Mouse (Mus musculus) gastrocnemius, adult 2 months (tissue): ENCODE measurements around the gene Cux1. TPM values are rescaled to one million over a fixed set of nuclear protein-coding genes. Genes with fewer than 3 reads are reported as not detected.

Experiments used
- DNase-seq: peaks from one replicate; pipeline ENCODE4 v3.0.0; 2022
- H3K27ac ChIP-seq: fragments of 200-600 bp; 2 replicates; pipeline ENCODE4 v1.8.1; 2022; ENCODE audit warnings: mild to moderate bottlenecking
- H3K4me3 ChIP-seq: fragments of 200-600 bp; 2 replicates; pipeline ENCODE4 v1.8.1; 2022; ENCODE audit warnings: mild to moderate bottlenecking, moderate library complexity
- CTCF ChIP-seq: fragments of 200-600 bp; IDR thresholded peaks from 2 replicates; pipeline ENCODE4 v1.8.1; 2022; ENCODE audit warnings: antibody characterized with exemption, mild to moderate bottlenecking, moderate library complexity
- intact Hi-C: fragments of 180-260 bp; cut with DNase I; formaldehyde crosslinking; loops from one replicate; pipeline ENCODE4 v1.15.1; 2025
- total RNA-seq, 2 experiments: library from RNA; stranded (reverse); gene quantifications; 2 replicates each; pipeline ENCODE4 v1.2.3; 2021

The Cux1 gene
- total RNA-seq, 2 experiments from 2014 or later, result 80.9 to 88.2 TPM

DNA sequence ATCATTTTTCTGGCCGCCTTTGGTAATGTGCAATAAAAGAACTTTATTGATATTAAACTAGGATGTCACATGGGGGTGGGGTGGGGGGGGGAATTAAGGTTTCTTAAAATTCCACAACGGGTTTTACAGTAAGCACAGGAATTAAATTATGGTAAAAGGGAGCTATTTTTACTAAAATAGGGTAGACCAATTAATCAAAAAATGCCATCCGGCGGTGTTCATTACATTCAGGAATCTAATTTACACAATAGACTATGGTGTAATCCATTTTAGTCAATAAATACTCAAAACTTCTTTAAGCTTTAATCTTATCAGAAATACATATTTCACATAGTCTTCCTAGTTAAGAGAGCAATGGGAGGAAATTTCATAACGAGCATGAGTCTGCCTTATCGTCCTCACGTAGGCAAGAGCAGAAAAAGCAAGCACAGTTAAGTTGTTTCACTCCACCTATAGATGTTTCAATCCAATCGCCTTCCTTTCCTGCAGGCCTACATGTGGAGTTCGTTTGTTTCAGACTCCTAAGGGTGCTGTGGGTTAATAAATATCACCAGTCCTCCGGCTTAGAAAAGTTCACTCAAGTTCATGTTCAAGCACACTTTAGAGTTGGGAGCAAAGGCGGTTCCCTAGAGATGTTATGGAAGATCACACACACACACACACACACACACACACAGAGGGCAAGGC, 2.5 kb downstream of the Cux1 start:
- peak overlapping the region; percentile 96 for H3K4me3 ChIP-seq
- no peak overlapping the region for H3K27ac ChIP-seq
- intact Hi-C loops, result loop anchor here (5.0 kb wide), 3 partner anchors 97 to 282 kb away; no protein-coding TSS in a partner anchor
- no peak for DNase-seq
- TF ChIP-seq CTCF, result no peak

DNA sequence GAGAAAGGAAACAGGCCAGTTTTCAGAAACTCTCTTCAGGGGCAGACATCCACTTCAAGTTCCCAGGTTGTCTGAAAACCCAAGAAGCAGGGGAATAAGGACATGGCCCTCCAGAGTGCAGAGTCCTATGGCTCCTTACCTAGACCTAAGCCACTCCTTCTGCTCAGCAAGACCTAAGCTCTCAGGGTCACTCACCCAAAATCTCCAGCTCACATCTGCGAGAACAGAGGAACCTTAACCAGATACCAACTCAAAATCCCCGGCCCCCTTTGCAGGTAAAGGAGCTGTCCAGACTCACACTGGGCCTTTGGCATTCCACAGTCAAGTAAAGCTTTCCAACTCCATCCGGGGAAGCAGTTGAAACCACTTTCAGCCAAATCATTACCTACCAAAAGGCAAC, 3.3 kb downstream of the Cux1 start:
- intact Hi-C loops, result no loop called here
- no peak overlapping the region for H3K27ac ChIP-seq
- no peak for TF ChIP-seq CTCF
- no peak overlapping the region for H3K4me3 ChIP-seq
- DNase-seq, result no peak

DNA sequence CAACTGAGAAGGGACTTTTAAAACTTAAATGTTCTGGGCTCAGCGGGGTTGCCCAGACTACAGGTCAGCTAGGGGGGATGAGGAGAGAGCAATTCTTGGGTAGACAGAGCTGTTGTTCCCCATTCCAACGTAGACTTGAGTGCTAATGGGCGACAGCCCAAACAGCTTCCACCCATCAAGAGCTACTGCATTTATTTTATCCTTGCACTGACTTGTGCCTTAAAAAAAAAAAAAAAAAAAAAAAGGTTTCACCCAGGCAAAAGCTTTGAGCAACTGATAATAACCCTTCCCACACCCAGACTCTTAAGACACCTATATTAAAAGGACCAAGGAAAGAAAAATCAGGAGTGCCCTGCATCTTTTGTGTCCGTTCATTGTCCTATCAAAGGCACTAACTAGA, 4.2 kb downstream of the Cux1 start:
- Histone ChIP-seq H3K27ac (no peak overlapping the region), H3K4me3 (no peak overlapping the region)
- TF ChIP-seq CTCF, result no peak
- intact Hi-C loops, result no loop called here
- no peak for DNase-seq

DNA sequence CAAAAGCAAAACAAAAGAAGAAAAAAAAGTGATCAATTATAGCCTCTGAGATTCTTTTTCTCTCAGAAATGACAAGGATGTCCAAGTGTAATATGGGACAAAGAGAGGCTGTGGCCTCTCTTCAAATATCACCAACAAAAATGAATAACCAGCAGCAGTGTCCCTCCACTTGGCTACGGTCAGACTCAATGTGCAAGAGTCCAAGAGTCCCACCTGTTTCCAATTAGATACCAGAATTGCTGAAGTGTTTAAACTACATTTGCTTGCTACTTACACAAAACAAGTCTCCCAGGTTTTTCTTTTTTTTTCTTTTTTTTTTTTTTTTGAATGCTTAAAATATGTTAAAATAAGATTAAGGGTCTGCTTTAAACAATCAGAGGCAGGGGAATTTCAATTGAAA, 5.1 kb downstream of the Cux1 start:
- TF ChIP-seq CTCF, result no peak

DNA sequence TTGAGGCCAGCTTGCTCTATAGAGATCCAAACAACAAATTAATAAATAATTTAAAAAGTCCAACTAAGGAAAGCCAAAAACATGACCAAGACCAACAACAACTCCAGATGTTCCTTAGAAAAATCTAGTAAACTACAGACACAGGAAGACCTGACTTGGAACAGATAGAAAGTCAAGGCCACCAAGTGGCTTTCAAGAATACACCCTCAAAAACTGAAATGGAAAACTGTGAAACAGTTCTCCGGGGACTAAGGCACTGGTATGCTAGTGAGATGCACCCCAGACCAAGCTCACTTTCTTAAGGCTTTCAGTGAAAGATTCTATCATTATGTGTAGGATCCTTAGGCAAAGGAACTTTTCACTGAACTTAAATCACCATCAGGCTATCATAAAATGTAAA, 5.6 kb downstream of the Cux1 start:
- no peak overlapping the region for H3K4me3 ChIP-seq
- intact Hi-C loops, result no loop called here
- DNase-seq, result no peak
- TF ChIP-seq CTCF, result no peak
- no peak overlapping the region for H3K27ac ChIP-seq

More for the DNA sequence above, 5.1 kb downstream of the Cux1 start:
- no peak for DNase-seq
- Histone ChIP-seq H3K4me3 (no peak overlapping the region), H3K27ac (no peak overlapping the region)
- intact Hi-C loops, result no loop called here

DNA sequence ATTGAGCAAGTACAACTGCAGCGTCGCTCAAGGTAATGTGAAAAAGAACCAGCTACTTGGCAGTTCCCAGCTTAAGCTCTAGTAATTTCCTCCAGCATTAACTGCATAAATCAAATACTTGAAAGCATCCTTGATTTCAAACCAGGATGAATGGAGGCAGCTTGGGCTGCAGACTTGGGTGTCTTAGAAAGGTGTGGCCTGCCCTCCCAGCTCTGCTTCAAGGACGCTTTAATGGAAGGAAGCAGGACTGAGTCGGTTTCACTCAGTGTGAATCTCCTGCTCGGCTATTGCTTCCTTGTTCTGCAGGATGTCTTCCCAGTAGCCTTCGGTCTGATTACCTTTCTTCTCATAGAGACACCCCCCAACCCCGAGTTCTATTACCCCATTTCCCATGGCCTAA, 6.6 kb downstream of the Cux1 start:
- no peak for DNase-seq
- Histone ChIP-seq H3K27ac (no peak overlapping the region), H3K4me3 (no peak overlapping the region)
- TF ChIP-seq CTCF, result no peak
- intact Hi-C loops, result no loop called here

DNA sequence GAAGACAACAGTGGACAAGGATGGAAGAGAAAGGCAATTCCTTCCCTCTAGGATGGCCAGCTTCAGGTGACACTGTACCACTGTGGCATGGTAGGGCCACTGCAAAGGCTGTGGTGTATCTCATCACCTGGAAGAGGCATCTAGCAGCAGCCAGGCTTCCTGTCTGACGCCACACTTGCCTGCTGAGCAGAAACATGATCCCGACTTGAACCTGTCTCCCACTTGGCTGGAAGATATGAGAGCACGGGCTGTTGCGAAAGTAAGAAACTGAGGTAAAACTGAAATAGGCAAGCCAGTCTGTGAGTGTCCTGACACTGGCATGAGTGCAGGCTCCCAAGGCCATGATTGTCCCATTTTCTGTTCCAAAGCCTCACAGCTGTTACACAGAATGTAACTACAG, 9.8 kb downstream of the Cux1 start:
- Histone ChIP-seq H3K27ac (peak overlapping the region; percentile 63), H3K4me3 (no peak overlapping the region)
- no peak for TF ChIP-seq CTCF
- intact Hi-C loops, result loop anchor here (2.0 kb wide), 1 partner anchor 17 kb away; no protein-coding TSS in a partner anchor
- peak; percentile 63 for DNase-seq

DNA sequence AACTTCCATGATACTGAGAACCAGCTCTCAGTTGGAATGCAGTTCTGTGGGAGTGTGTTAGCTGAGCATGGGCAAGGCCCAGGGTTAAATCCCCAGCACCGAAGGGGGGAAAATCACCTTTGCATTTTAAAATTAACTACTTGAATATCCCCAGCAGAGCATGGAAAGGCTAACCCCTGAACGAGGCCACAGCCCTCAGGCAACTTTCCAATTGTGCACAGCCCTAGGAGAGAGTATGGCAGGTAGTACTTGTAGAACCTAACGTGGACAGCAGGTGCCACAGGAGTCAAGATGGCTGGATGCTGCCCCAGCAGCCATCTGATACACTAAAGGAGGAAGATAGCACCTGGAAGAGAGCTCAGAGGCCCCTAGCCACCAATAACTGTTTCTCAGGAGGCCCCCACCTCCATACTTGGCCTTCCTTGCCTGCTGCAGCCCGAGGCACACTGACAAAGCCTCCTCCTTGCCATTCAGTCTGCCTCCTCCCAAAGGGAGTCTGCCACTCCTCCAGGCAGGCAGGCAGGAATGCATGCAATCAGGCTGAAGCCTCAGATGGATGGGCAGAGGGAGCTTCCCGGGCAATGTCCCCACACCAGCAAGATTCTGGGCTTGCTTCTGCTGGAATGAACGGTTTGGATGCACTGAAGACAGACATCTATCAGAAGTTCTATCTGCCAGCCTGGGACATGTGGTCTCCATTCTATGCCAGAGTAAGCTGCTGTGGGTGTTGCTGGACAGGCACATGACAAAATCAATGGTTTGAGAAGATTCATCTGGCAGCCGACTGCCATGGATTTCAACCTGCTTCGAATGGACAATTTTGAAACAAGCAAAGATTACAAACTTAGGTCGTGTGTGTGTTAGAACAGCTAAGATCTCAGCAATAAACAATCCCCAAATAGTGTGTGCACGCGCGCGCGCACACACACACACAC, 10.7 kb downstream of the Cux1 start:
- Histone ChIP-seq H3K4me3 (no peak overlapping the region), H3K27ac (peak overlapping the region; percentile 59)
- no peak for TF ChIP-seq CTCF
- intact Hi-C loops, result loop anchor here (2.0 kb wide), 1 partner anchor 16 kb away; no protein-coding TSS in a partner anchor
- DNase-seq, result no peak

DNA sequence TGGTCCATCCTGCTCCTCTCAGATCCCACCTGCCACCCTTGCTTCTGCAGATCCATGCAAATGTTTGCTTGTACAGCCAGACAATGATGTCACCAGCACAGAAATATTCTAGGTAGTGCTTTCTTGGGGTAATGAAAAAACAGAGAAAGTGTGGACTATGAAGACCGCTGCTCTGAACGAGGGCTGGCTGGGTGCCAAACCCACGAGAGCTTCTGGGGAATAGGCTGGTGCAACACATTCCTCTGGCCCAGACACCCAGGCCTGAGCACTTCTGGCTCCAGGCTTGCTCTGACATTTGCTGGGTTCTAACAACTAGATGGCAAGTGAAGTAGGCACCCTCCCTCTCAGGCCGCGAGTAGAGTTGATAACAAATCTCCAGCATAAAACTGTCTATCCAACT, 11.6 kb downstream of the Cux1 start:
- no peak for TF ChIP-seq CTCF
- H3K27ac ChIP-seq, result peak overlapping the region; percentile 59
- intact Hi-C loops, result loop anchor here (2.0 kb wide), 1 partner anchor 15 kb away; no protein-coding TSS in a partner anchor
- no peak overlapping the region for H3K4me3 ChIP-seq
- DNase-seq, result peak; percentile 76

DNA sequence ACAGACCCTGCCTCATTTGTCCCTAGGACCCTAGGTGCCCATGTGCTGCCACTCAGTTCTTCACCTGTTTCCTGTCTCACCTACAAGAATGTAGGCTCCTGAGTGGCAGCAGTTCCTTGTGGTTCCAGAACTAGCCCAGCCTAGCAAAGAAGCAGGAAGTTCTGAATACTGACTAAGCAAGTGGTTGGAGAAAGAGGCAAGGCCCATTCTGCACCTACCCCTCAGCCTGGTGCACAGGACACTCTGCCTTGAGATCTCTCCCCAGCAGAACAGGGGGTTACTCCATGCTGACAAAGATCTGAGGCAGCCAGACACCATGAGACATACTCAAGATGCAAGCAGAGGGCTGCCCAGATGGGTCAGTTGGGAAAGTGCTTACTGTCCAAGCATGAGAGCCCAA, 14.5 kb downstream of the Cux1 start:
- H3K4me3 ChIP-seq, result no peak overlapping the region
- intact Hi-C loops, result no loop called here
- no peak for DNase-seq
- TF ChIP-seq CTCF, result no peak
- no peak overlapping the region for H3K27ac ChIP-seq

DNA sequence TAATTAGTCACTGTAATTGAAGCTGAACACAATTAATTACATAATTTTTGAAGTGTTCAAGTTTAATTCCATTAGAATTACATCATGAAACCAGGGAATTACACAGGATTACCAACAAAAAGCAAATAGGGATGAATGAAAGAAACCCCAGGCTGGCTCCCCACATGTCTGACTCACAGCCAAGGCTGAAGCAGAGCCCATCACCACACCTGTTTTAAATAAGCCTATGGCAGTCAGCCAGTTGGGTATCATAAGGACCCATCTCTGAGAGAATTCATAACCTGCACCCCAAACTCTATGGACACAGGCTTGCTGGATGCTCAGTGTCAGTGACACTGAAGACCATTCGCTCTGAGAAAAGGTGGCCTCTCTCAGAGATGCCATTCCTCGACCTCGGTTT, 15.2 kb downstream of the Cux1 start:
- Histone ChIP-seq H3K27ac (no peak overlapping the region), H3K4me3 (no peak overlapping the region)
- TF ChIP-seq CTCF, result no peak
- intact Hi-C loops, result no loop called here
- DNase-seq, result no peak

DNA sequence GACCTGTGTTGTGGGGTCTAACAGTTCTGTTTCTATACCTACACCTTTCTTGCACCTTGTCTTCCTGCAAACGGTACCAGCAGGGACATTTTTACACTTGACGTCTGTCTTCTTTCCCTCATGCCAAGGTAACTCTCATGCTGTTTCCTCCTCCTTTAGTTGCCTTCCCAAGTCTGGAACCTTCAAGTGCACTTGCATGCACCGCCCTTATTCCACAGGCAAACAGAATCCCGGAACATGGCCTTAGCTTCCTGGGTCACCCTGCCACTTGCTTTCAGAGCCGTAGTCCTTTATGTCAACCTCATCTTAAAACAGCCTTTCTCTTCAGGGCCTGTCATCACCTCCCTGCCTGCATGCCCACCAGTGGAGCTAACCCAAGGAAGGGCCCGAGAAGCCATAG, 15.7 kb downstream of the Cux1 start:
- no peak for DNase-seq
- Histone ChIP-seq H3K27ac (no peak overlapping the region), H3K4me3 (no peak overlapping the region)
- intact Hi-C loops, result no loop called here
- no peak for TF ChIP-seq CTCF

DNA sequence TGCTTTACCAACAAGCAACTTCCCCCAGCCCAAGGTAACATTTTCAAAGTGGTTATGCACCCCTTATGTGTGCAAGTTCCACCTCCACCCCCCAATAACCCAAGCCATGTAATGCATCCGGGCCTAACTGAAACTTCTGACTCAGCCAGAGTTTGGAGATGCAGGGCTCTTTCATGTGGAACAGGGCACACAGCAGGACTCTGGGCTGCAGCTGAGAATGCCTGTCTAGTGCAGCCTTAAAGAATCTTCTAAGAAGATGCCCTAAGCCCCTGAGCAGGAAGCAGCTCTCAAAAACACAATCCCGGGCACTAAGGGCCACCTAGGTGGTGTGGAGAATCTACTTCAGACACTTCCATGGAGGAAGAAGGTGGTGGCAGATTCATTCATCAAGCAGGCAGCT, 16.6 kb downstream of the Cux1 start:
- H3K27ac ChIP-seq, result no peak overlapping the region
- TF ChIP-seq CTCF, result no peak
- H3K4me3 ChIP-seq, result no peak overlapping the region
- no peak for DNase-seq
- intact Hi-C loops, result no loop called here
